Mouse (Mus musculus): ENCODE results near the gene Gm10203. TPM values are rescaled to one million over a fixed set of nuclear protein-coding genes. Genes with fewer than 3 reads are reported as not detected.
"Not testable (repeated sequence)": the region's sequence is repeated elsewhere in the genome, so short reads cannot be mapped to it uniquely, and the experiment has no call there.

Gm10203 gene
- total and polyA plus RNA-seq, 2 experiments from 2014 or later = not detected

GRCm38 (mm10) chr6:149155031-149155841 is 25.3 kb downstream of the Gm10203 start:
- no peaks in the 10 kb centered on the region for H3K9me3 ChIP-seq (ENCODE audit: low read length)
- no peak for ATAC-seq
- H3K4me3 ChIP-seq (ENCODE audit: low read depth, low read length) = no peak overlapping the region
- TF ChIP-seq CTCF (IDR thresholded peaks at IDR 0.05; ENCODE audit: low read depth) = no peak
- H3K27me3 ChIP-seq (ENCODE audit: insufficient read depth, low read length) = no peaks in the 10 kb centered on the region
- no peak overlapping the region for H3K27ac ChIP-seq (ENCODE audit: low read depth, low read length)
- no peak overlapping the region for H3K9ac ChIP-seq
- no peak for DNase-seq
- WGBS = 79% methylated on average over 3 of the region's 3 CpGs
- peaks cover 23% of the 10 kb centered on the region for H3K36me3 ChIP-seq (ENCODE audit: insufficient read depth)
- H3K4me1 ChIP-seq (ENCODE audit: insufficient read depth) = no peaks in the 10 kb centered on the region
- no peak overlapping the region for H3K4me2 ChIP-seq (ENCODE audit: low read depth)

DNA sequence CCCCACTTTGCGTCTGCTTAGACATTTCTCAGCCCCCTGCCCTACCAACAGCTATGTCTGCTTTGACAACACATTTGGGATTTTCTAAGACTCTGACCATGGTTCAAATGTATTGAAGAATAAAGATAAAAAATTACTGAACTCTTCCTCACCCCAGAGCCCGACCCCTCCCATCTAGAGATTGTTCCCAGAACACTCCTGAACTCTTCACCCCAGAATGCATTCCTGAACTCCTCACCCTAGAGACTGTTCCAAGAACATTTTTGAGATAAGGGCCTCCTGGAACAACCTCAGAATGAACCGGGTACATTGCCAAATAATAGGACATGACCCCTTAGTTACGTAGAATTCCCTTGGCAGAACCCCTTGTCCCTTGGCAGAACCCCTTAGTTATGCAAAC is 37.1 kb downstream of the Gm10203 start:
- ATAC-seq; H3K9ac ChIP-seq; H3K27me3 ChIP-seq (ENCODE audit: insufficient read depth, low read length); DNase-seq; H3K4me1 ChIP-seq (ENCODE audit: insufficient read depth); H3K4me3 ChIP-seq (ENCODE audit: low read depth, low read length); H3K4me2 ChIP-seq (ENCODE audit: low read depth); H3K9me3 ChIP-seq (ENCODE audit: low read length); H3K27ac ChIP-seq (ENCODE audit: low read depth, low read length): not testable (repeated sequence)
- WGBS = 93% methylated on average over 3 of the region's 4 CpGs
- H3K36me3 ChIP-seq (ENCODE audit: insufficient read depth) = peaks cover 34% of the 10 kb centered on the region

- ATAC-seq = no peak
- H3K36me3 ChIP-seq (ENCODE audit: insufficient read depth) = peaks cover 32% of the 10 kb centered on the region
- H3K9me3 ChIP-seq (ENCODE audit: low read length) = no peaks in the 10 kb centered on the region
- no peaks in the 10 kb centered on the region for H3K27me3 ChIP-seq (ENCODE audit: insufficient read depth, low read length)
- no peak overlapping the region for H3K9ac ChIP-seq
- no peak overlapping the region for H3K4me2 ChIP-seq (ENCODE audit: low read depth)
- no peak for DNase-seq
- no peak overlapping the region for H3K27ac ChIP-seq (ENCODE audit: low read depth, low read length)
- no peak for TF ChIP-seq CTCF (IDR thresholded peaks at IDR 0.05; ENCODE audit: low read depth)
- H3K4me3 ChIP-seq (ENCODE audit: low read depth, low read length) = no peak overlapping the region
- 97% methylated on average over 1 of the region's 1 CpGs for WGBS
- H3K4me1 ChIP-seq (ENCODE audit: insufficient read depth) = no peaks in the 10 kb centered on the region
Observed at GRCm38 (mm10) chr6:149167672-149168071, 37.7 kb downstream of the Gm10203 start.

- Histone ChIP-seq H3K9ac (no peak overlapping the region), H3K9me3 (ENCODE audit: low read length) (no peaks in the 10 kb centered on the region), H3K36me3 (ENCODE audit: insufficient read depth) (peaks cover 32% of the 10 kb centered on the region), H3K27me3 (ENCODE audit: insufficient read depth, low read length) (no peaks in the 10 kb centered on the region), H3K27ac (ENCODE audit: low read depth, low read length) (no peak overlapping the region), H3K4me1 (ENCODE audit: insufficient read depth) (no peaks in the 10 kb centered on the region), H3K4me3 (ENCODE audit: low read depth, low read length) (no peak overlapping the region), H3K4me2 (ENCODE audit: low read depth) (no peak overlapping the region)
- TF ChIP-seq CTCF (IDR thresholded peaks at IDR 0.05; ENCODE audit: low read depth) = no peak
- WGBS = 98% methylated on average over 2 of the region's 2 CpGs
- DNase-seq (no peak), ATAC-seq (no peak)
Observed at GRCm38 (mm10) chr6:149168436-149168835, 38.5 kb downstream of the Gm10203 start.

- not testable (repeated sequence) for DNase-seq; H3K9ac ChIP-seq; H3K9me3 ChIP-seq (ENCODE audit: low read length); H3K4me2 ChIP-seq (ENCODE audit: low read depth); ATAC-seq; H3K4me1 ChIP-seq (ENCODE audit: insufficient read depth); H3K4me3 ChIP-seq (ENCODE audit: low read depth, low read length); H3K27ac ChIP-seq (ENCODE audit: low read depth, low read length); H3K27me3 ChIP-seq (ENCODE audit: insufficient read depth, low read length)
- H3K36me3 ChIP-seq (ENCODE audit: insufficient read depth) = peaks cover 27% of the 10 kb centered on the region
- 96% methylated on average over 4 of the region's 4 CpGs for WGBS
Observed at GRCm38 (mm10) chr6:149169965-149170364, 40.0 kb downstream of the Gm10203 start.

DNA sequence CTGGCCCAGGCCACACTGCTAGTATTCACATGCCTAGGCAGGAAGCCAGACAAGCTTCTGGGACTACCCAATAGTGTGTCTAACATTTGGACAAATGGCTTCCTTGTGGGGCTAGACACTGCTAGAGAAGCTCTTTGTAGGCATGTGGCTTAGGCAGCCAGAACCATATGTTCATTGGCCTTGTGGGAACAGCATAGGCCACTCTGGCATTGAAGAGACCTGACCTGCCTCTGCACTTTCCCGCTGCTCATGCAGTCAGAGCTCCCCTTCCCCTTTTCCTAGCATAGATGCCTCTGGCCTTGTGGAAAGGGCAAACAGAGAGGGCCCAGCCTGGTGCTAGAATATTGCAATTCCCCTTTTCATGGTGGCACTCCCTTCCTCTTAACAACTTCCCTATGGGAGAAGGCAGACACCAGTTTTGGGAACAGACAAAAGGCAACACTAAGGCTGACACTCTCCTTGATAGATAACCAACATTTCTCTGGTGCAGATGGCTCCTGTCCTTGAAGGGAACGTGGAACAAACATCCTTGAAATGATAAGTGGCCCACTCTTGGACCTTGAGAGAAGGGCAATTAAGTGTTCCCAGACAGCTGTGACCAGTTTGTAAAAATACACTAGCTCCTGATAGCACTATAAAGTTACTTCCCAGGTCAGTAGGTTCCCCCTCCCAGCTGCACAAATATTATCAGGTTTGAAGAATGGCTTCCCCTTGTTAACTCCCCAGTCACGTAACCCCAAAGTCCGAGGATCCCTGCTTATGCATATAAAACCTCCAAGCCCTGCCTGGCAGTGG is 44.1 kb downstream of the Gm10203 start:
- no peak overlapping the region for H3K9ac ChIP-seq
- no peak overlapping the region for H3K4me3 ChIP-seq (ENCODE audit: low read depth, low read length)
- no peak overlapping the region for H3K27ac ChIP-seq (ENCODE audit: low read depth, low read length)
- H3K36me3 ChIP-seq (ENCODE audit: insufficient read depth) = peaks cover 29% of the 10 kb centered on the region
- H3K4me2 ChIP-seq (ENCODE audit: low read depth) = no peak overlapping the region
- no peak for TF ChIP-seq CTCF (IDR thresholded peaks at IDR 0.05; ENCODE audit: low read depth)
- 86% methylated on average over 4 of the region's 4 CpGs for WGBS
- no peaks in the 10 kb centered on the region; the same call in 1 of the 2 replicates for H3K9me3 ChIP-seq (ENCODE audit: low read length)
- no peak; the same call in 1 of the 2 replicates for ATAC-seq
- DNase-seq = no peak
- no peaks in the 10 kb centered on the region for H3K4me1 ChIP-seq (ENCODE audit: insufficient read depth)
- H3K27me3 ChIP-seq (ENCODE audit: insufficient read depth, low read length) = no peaks in the 10 kb centered on the region

Data from forebrain, postnatal 0 days (tissue).